Mouse (Mus musculus): ENCODE data around the gene Spata18. TPM values are rescaled to one million over a fixed set of nuclear protein-coding genes. Genes with fewer than 3 reads are reported as not detected.

Spata18 gene
- polyA plus RNA-seq (2012; rRNA removed) = 0.03 TPM in 1 of 2 replicates, not detected in the other

GRCm38 (mm10) chr5:73651061-73651854, at the start of gene Spata18:
TSS of gene Spata18 (plus strand) at chr5:73651379.

GRCm38 (mm10) chr5:73632291-73632690, 18.9 kb upstream of the Spata18 start, which contains the start of gene Lrrc66:
TSS of gene Lrrc66 (minus strand) at chr5:73632526.

GRCm38 (mm10) chr5:73647261-73647900, 3.8 kb upstream of the Spata18 start, which contains the start of gene Sgcb:
TSS of gene Sgcb (minus strand) at chr5:73647790.

Other genes with a start within 250 kb of the Spata18 start
- not detected in 2 replicates for gene Cwh43, start 245.3 kb upstream of the Spata18 start, polyA plus RNA-seq (2012; rRNA removed)
- gene Dcun1d4, start 170.4 kb upstream of the Spata18 start, polyA plus RNA-seq (2012; rRNA removed) = 2.0 and 2.3 TPM in 2 replicates
- 0.02 and 0.07 TPM in 2 replicates for gene Lrrc66, start 18.9 kb upstream of the Spata18 start, polyA plus RNA-seq (2012; rRNA removed)
- 2.2 and 2.5 TPM in 2 replicates for gene Sgcb, start 3.6 kb upstream of the Spata18 start, polyA plus RNA-seq (2012; rRNA removed)

Measured in liver, embryonic 18 days (tissue).